Mouse (Mus musculus) hindbrain, embryonic 15.5 days (tissue): ENCODE data around the gene Ubtd2. TPM values are rescaled to one million over a fixed set of nuclear protein-coding genes. Genes with fewer than 3 reads are reported as not detected.
A peak's percentile ranks its signal among the peaks of the same experiment; 100 is the strongest.

Experiments
- ATAC-seq: fragments of 200-750 bp; cut with Nextera tagmentation; 2 replicates; pipeline ENCODE4 v1.8.0; 2017; ENCODE audit warnings: low read depth, moderate number of reproducible peaks, moderate TSS enrichment; ENCODE audit not compliant: low FRiP score
- H3K27ac ChIP-seq: fragments of 300-500 bp; sonication (generic); replicated peaks from 2 replicates; pipeline ENCODE4 v1.5.1; 2015; ENCODE audit warnings: mild to moderate bottlenecking, inconsistent platforms
- H3K27me3 ChIP-seq: fragments of 300-500 bp; sonication (generic); 2 replicates; pipeline ENCODE4 v1.6.1; 2015; ENCODE audit warnings: control low read depth, inconsistent platforms
- H3K36me3 ChIP-seq: fragments of 300-500 bp; sonication (generic); 2 replicates; pipeline ENCODE4 v1.6.1; 2015; ENCODE audit warnings: control low read depth, inconsistent platforms
- H3K4me1 ChIP-seq: fragments of 300-500 bp; sonication (generic); replicated peaks from 2 replicates; pipeline ENCODE4 v1.6.1; 2015; ENCODE audit warnings: control low read depth, inconsistent platforms
- H3K4me2 ChIP-seq: fragments of 300-500 bp; sonication (generic); 2 replicates; pipeline ENCODE4 v1.6.1; 2015; ENCODE audit warnings: moderate library complexity, mild to moderate bottlenecking, inconsistent platforms
- H3K4me3 ChIP-seq: fragments of 300-500 bp; sonication (generic); 2 replicates; pipeline ENCODE4 v1.5.1; 2015; ENCODE audit warnings: mild to moderate bottlenecking, inconsistent platforms
- H3K9ac ChIP-seq: fragments of 300-500 bp; sonication (generic); 2 replicates; pipeline ENCODE4 v1.6.1; 2015; ENCODE audit warnings: inconsistent platforms
- H3K9me3 ChIP-seq: fragments of 300-500 bp; sonication (generic); 2 replicates; pipeline ENCODE4 v1.6.1; 2016; ENCODE audit warnings: control low read depth, inconsistent platforms
- WGBS: fragments of 180-500 bp; shearing (Covaris S2); methylation state at CpG from one replicate; pipeline ENCODE4 v1.1.7; 2015; 5-methylcytosine and 5-hydroxymethylcytosine counted together
- polyA plus RNA-seq: library from polyadenylated mRNA; unstranded; fragments of >200 nt; fragmentation: Nextera tagmentation; extraction: Ambion mirVana; gene quantifications from 2 replicates; pipeline ENCODE4 v1.2.1, GENCODE M21; 2015

Ubtd2 gene
- polyA plus RNA-seq, 1 experiment from 2014 or later, result 46.6 TPM

GRCm38 (mm10) chr11:32542687-32543411, 87.7 kb downstream of the Ubtd2 start:
- Histone ChIP-seq H3K4me1 (peaks cover 17% of the 10 kb centered on the region), H3K9ac (no peak overlapping the region), H3K27me3 (no peaks in the 10 kb centered on the region), H3K4me3 (no peak overlapping the region), H3K9me3 (no peaks in the 10 kb centered on the region), H3K4me2 (no peak overlapping the region), H3K36me3 (no peaks in the 10 kb centered on the region), H3K27ac (no peak overlapping the region)
- no peak for ATAC-seq
- 47% methylated on average over 3 of the region's 3 CpGs for WGBS

- Histone ChIP-seq H3K27me3 (no peaks in the 10 kb centered on the region), H3K36me3 (no peaks in the 10 kb centered on the region), H3K9ac (no peak overlapping the region), H3K4me2 (no peak overlapping the region), H3K9me3 (no peaks in the 10 kb centered on the region), H3K4me3 (no peak overlapping the region), H3K4me1 (peaks cover 12% of the 10 kb centered on the region; the same call in 1 of the 2 replicates), H3K27ac (no peak overlapping the region)
- WGBS, result 89% methylated on average over 6 of the region's 6 CpGs
- no peak for ATAC-seq
Observed at GRCm38 (mm10) chr11:32544041-32544440, 88.9 kb downstream of the Ubtd2 start.

- H3K27me3 ChIP-seq, result no peaks in the 10 kb centered on the region
- H3K27ac ChIP-seq, result no peak overlapping the region
- H3K4me2 ChIP-seq, result no peak overlapping the region
- no peaks in the 10 kb centered on the region for H3K36me3 ChIP-seq
- no peaks in the 10 kb centered on the region for H3K9me3 ChIP-seq
- peaks cover 16% of the 10 kb centered on the region for H3K4me1 ChIP-seq
- WGBS, result 89% methylated on average over 5 of the region's 5 CpGs
- no peak overlapping the region for H3K4me3 ChIP-seq
- ATAC-seq, result no peak
- H3K9ac ChIP-seq, result no peak overlapping the region
Observed at GRCm38 (mm10) chr11:32544497-32544896, 89.3 kb downstream of the Ubtd2 start.

GRCm38 (mm10) chr11:32545605-32546004, 90.4 kb downstream of the Ubtd2 start:
- 42% methylated on average over 12 of the region's 12 CpGs for WGBS
- H3K36me3 ChIP-seq, result no peaks in the 10 kb centered on the region
- no peak overlapping the region for H3K4me3 ChIP-seq
- no peaks in the 10 kb centered on the region for H3K27me3 ChIP-seq
- H3K9ac ChIP-seq, result no peak overlapping the region
- peaks cover 25% of the 10 kb centered on the region for H3K4me1 ChIP-seq
- ATAC-seq, result no peak
- no peak overlapping the region for H3K4me2 ChIP-seq
- no peaks in the 10 kb centered on the region for H3K9me3 ChIP-seq
- H3K27ac ChIP-seq, result 0 out of 2 replicates have a peak overlapping the region, but pooled peaks have one; percentile 40

- no peak overlapping the region for H3K9ac ChIP-seq
- H3K4me3 ChIP-seq, result no peak overlapping the region
- no peak overlapping the region for H3K4me2 ChIP-seq
- peaks cover 30% of the 10 kb centered on the region for H3K4me1 ChIP-seq
- H3K36me3 ChIP-seq, result no peaks in the 10 kb centered on the region
- H3K27ac ChIP-seq, result peak overlapping the region; percentile 40; the same call in 1 of the 2 replicates
- H3K9me3 ChIP-seq, result no peaks in the 10 kb centered on the region
- 0 out of 2 replicates have a peak, but pooled peaks have one; percentile 16 for ATAC-seq
- WGBS, result 62% methylated on average over 5 of the region's 5 CpGs
- no peaks in the 10 kb centered on the region for H3K27me3 ChIP-seq
Observed at GRCm38 (mm10) chr11:32546483-32546882, 91.3 kb downstream of the Ubtd2 start.

- no peaks in the 10 kb centered on the region for H3K36me3 ChIP-seq
- WGBS, result 69% methylated on average over 10 of the region's 10 CpGs
- no peak overlapping the region for H3K27ac ChIP-seq
- no peak for ATAC-seq
- H3K9ac ChIP-seq, result no peak overlapping the region
- no peaks in the 10 kb centered on the region for H3K9me3 ChIP-seq
- H3K4me2 ChIP-seq, result no peak overlapping the region
- H3K4me3 ChIP-seq, result no peak overlapping the region
- peaks cover 40% of the 10 kb centered on the region for H3K4me1 ChIP-seq
- no peaks in the 10 kb centered on the region for H3K27me3 ChIP-seq
Observed at GRCm38 (mm10) chr11:32547391-32547947, 92.3 kb downstream of the Ubtd2 start.

- H3K9ac ChIP-seq, result no peak overlapping the region
- H3K4me2 ChIP-seq, result no peak overlapping the region
- 88% methylated on average over 4 of the region's 4 CpGs for WGBS
- no peak for ATAC-seq
- H3K4me3 ChIP-seq, result no peak overlapping the region
- no peak overlapping the region for H3K27ac ChIP-seq
- peaks cover 48% of the 10 kb centered on the region for H3K4me1 ChIP-seq
- no peaks in the 10 kb centered on the region for H3K27me3 ChIP-seq
- no peaks in the 10 kb centered on the region for H3K36me3 ChIP-seq
- no peaks in the 10 kb centered on the region for H3K9me3 ChIP-seq
Observed at GRCm38 (mm10) chr11:32548240-32548639, 93.1 kb downstream of the Ubtd2 start.

GRCm38 (mm10) chr11:32549236-32549635, 94.1 kb downstream of the Ubtd2 start:
- peaks cover 52% of the 10 kb centered on the region for H3K4me1 ChIP-seq
- peak overlapping the region; percentile 57; the same call in 1 of the 2 replicates for H3K27ac ChIP-seq
- no peaks in the 10 kb centered on the region for H3K36me3 ChIP-seq
- no peak overlapping the region for H3K4me2 ChIP-seq
- no peaks in the 10 kb centered on the region for H3K9me3 ChIP-seq
- H3K9ac ChIP-seq, result 0 out of 2 replicates have a peak overlapping the region, but pooled peaks have one; percentile 26
- no peak for ATAC-seq
- H3K4me3 ChIP-seq, result no peak overlapping the region
- no peaks in the 10 kb centered on the region for H3K27me3 ChIP-seq
- 45% methylated on average over 6 of the region's 6 CpGs for WGBS

GRCm38 (mm10) chr11:32550102-32550501, 94.9 kb downstream of the Ubtd2 start:
- no peaks in the 10 kb centered on the region for H3K9me3 ChIP-seq
- H3K36me3 ChIP-seq, result no peaks in the 10 kb centered on the region
- H3K9ac ChIP-seq, result no peak overlapping the region
- H3K27me3 ChIP-seq, result no peaks in the 10 kb centered on the region
- ATAC-seq, result no peak
- H3K4me3 ChIP-seq, result no peak overlapping the region
- H3K4me2 ChIP-seq, result no peak overlapping the region
- H3K27ac ChIP-seq, result no peak overlapping the region
- H3K4me1 ChIP-seq, result peaks cover 52% of the 10 kb centered on the region
- 40% methylated on average over 4 of the region's 4 CpGs for WGBS

- Histone ChIP-seq H3K27ac (no peak overlapping the region), H3K4me3 (no peak overlapping the region), H3K9me3 (no peaks in the 10 kb centered on the region), H3K27me3 (no peaks in the 10 kb centered on the region), H3K4me1 (peaks cover 49% of the 10 kb centered on the region), H3K9ac (no peak overlapping the region), H3K36me3 (no peaks in the 10 kb centered on the region), H3K4me2 (no peak overlapping the region)
- 94% methylated on average over 4 of the region's 4 CpGs for WGBS
- no peak for ATAC-seq
Observed at GRCm38 (mm10) chr11:32551056-32551455, 95.9 kb downstream of the Ubtd2 start.

GRCm38 (mm10) chr11:32551579-32552297, 96.6 kb downstream of the Ubtd2 start:
- H3K4me2 ChIP-seq, result 0 out of 2 replicates have a peak overlapping the region, but pooled peaks have one; percentile 2
- ATAC-seq, result peak; percentile 78
- H3K4me3 ChIP-seq, result no peak overlapping the region
- H3K9ac ChIP-seq, result no peak overlapping the region
- H3K9me3 ChIP-seq, result no peaks in the 10 kb centered on the region
- no peaks in the 10 kb centered on the region for H3K27me3 ChIP-seq
- no peaks in the 10 kb centered on the region for H3K36me3 ChIP-seq
- WGBS, result 53% methylated on average over 12 of the region's 12 CpGs
- peaks cover 45% of the 10 kb centered on the region for H3K4me1 ChIP-seq
- peak overlapping the region; percentile 45 for H3K27ac ChIP-seq
